Mouse (Mus musculus) heart, postnatal 36 days (tissue): ENCODE measurements around the gene Kif19a. TPM values are rescaled to one million over a fixed set of nuclear protein-coding genes. Genes with fewer than 3 reads are reported as not detected.

Source experiments
- total RNA-seq, 2 experiments: library from RNA; stranded (reverse); gene quantifications; 2 replicates each; pipeline ENCODE4 v1.2.3; 2021

The Kif19a gene
- total RNA-seq, 2 experiments from 2014 or later = 0.35 TPM; not detected in 1

Other genes starting within 250 kb of the Kif19a start
- 100 to 1,000 TPM; 567 to 618 TPM for gene Rpl38, start 96.9 kb upstream of the Kif19a start, total RNA-seq
- gene Ttyh2, start 90.0 kb upstream of the Kif19a start, total RNA-seq = 1 to 10 TPM; 4.2 to 5.3 TPM
- gene Dnaic2, start 38.0 kb upstream of the Kif19a start, total RNA-seq = under 1 TPM; 0.08 to 0.17 TPM
- not detected for gene Btbd17, start 30.6 kb downstream of the Kif19a start, total RNA-seq
- gene Gpr142, start 33.5 kb downstream of the Kif19a start, total RNA-seq = not detected
- 10 to 100 TPM; 10.2 to 11.2 TPM for gene Gprc5c, start 85.8 kb downstream of the Kif19a start, total RNA-seq
- 1 to 10 TPM; 1.6 to 1.8 TPM for gene Cd300a, start 124.7 kb downstream of the Kif19a start, total RNA-seq
- gene Cd300lb, start 169.0 kb downstream of the Kif19a start, total RNA-seq = 1 to 10 TPM in 1 of 2 experiments, under 1 TPM in 1; 0.75 to 1.7 TPM
- gene Cd300c, start 203.8 kb downstream of the Kif19a start, total RNA-seq = not detected
- gene Cd300ld, start 224.5 kb downstream of the Kif19a start, total RNA-seq = 1 to 10 TPM; 1.5 to 1.6 TPM
- gene Cd300c2, start 236.5 kb downstream of the Kif19a start, total RNA-seq = 1 to 10 TPM; 2.4 to 3.4 TPM